Mouse (Mus musculus): Measurements from ENCODE around the gene Prickle4.
"Not testable (repeated sequence)": the region's sequence is repeated elsewhere in the genome, so short reads cannot be mapped to it uniquely, and the experiment has no call there.

The Prickle4 gene

DNA sequence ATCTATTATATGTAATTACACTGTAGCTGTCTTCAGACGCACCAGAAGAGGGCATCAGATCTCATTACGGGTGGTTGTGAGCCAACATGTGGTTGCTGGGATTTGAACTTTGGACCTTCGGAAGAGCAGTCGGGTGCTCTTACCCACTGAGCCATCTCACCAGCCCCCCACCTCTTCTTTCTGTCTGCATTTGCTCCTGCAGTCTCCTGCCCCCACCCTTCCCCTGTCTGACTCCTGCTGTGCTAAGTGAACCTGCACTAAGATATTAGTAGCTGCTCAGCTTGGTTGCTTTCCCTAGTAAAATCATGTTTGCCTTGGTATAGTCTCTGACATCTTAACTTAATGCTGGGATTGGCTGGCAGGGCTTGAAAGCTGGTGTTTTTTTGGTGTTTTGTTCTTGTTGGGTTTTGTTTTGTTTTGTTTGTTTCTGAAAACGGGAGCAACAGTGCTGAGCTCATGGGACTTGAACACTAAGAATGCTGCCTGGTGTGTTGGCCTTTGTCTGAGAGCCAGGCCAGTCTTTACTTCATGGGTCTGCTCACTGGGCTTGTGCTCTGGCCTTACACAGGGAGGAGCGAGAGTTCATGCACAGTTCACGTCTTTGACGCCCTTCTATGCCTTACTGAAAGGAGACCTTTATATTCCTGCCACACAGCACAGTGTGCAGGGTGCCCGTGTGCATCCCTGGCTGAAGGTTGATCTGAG is 31.4 kb downstream of the Prickle4 start:
- DNase-seq = no peak

GRCm38 (mm10) chr17:47658741-47659243 is 35.7 kb downstream of the Prickle4 start:
- no peak for DNase-seq

DNA sequence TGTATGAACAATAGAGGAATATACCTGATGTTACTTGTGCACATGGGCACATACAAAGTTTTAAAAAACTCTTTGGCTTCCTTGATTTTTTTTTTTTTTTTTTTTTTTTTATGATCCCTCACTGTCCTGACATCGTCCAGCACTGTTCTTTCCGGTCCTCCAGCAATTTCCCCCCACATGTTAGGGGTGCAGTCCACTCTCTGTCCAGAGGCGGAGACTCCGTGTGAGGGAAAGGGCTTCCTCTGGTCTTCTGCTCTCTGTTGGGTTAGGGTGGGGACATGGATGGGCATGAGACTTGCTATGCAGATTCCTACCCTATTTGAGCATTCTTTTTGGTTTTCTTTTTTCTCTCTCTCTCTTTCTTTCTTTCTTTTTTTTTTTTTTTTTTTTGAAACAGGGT is 36.6 kb downstream of the Prickle4 start:
- no peak for DNase-seq

DNA sequence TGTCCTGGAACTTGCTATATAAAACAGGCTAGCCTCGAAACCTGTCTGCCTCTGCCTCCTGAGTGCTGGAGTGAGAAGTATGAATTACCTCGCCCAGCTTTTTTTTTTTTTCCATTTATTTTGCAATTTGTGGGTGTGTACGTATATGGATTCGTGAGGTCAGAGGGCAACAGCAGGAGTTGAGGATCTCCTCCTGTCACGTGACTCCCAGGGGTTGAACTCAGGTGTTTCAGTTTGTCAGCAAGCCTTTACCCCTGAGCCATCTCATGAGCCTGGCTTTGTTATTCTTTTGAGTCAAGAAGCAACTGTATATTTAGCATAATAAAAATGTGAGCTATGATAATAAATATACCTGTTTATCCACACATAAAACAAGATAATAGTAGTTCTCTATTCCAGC is 38.8 kb downstream of the Prickle4 start:
- DNase-seq = no peak

GRCm38 (mm10) chr17:47654346-47654745 is 40.2 kb downstream of the Prickle4 start:
- DNase-seq = not testable (repeated sequence)

- DNase-seq = no peak
Measured at GRCm38 (mm10) chr17:47651953-47652352, 42.6 kb downstream of the Prickle4 start.

DNA sequence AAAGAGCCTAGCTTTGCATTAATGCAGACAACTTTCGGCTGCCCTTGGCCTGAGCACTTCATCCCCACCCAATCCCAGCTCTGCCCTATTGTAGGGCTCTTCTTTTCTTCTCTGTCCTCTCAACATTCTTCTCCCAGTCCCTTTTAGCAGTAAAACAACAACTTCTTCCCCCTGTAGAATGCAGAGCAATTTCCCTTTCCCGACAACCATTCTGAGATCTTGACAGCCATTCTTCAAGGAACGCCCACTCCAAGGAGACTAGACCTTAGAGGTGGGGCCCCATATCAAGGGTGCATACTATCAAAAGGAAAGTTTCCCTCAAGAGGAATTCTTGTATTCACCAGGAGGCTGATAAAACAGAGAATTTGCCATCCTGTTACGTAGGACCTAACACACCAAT is 45.6 kb downstream of the Prickle4 start:
- DNase-seq = no peak

GRCm38 (mm10) chr17:47646683-47647082 is 47.9 kb downstream of the Prickle4 start:
- peak; percentile 10 for DNase-seq

DNA sequence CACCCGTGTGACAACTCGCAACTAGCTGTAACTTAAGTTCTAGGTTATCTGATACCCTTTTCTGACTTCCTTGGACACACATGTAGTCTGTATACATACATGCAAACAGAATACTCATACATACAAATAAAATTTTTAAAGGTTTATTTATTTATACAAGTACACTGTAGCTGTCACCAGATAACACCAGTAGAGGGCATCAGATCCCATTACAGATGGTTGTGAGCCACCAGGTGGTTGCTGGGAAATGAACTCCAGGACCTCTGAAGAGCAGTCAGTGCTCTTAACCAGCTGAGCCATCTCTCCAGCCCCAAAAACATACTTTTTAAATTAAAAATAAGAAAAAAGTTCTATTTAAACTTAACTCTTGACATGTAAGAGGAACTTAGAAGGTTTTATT is 51.5 kb downstream of the Prickle4 start:
- DNase-seq = no peak

Measured in cerebellum, adult 11 months (tissue).